Mouse (Mus musculus) olfactory bulb, adult 2 months (tissue): ENCODE data around the gene Etnk1.

Source experiments
- CTCF ChIP-seq: fragments of 200-500 bp; IDR thresholded peaks from 2 replicates; pipeline ENCODE4 v1.5.1; 2012; ENCODE audit warnings: low read depth, mild to moderate bottlenecking, low read length, moderate library complexity; ENCODE audit not compliant: insufficient read depth
- POLR2A ChIP-seq: fragments of 200-500 bp; IDR thresholded peaks from 2 replicates; pipeline ENCODE4 v1.6.1; 2012; ENCODE audit warnings: mild to moderate bottlenecking, low read depth, low read length, moderate library complexity; ENCODE audit not compliant: insufficient read depth

DNA sequence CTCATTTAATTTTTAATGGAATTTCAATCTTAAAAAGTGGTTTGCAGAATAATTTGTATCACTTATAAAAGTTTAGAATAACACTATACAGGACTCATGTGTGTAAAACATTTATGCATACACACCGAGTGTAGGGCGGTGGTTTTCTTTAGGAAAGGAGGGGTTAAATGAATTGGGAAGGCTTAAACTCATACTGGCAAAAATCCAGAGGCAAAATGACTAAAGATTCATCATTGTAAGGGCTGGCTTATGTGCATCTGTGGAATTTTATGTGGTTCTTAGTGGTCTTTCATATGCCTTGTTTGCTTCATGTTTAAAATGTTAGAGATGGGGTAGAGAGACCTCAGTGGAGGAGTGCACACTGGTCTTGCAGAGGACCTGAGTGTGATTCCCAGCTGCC is 22.5 kb upstream of the Etnk1 start:
- no peak for TF ChIP-seq CTCF
- no peak for TF ChIP-seq POLR2A
